Mouse (Mus musculus) liver, postnatal 0 days (tissue): ENCODE measurements around the gene Mpv17l2. TPM values are rescaled to one million over a fixed set of nuclear protein-coding genes. Genes with fewer than 3 reads are reported as not detected.

ENCODE experiments used
- ATAC-seq: fragments of 200-750 bp; cut with Nextera tagmentation; 2 replicates; pipeline ENCODE4 v1.8.0; 2017; ENCODE audit warnings: mild to moderate bottlenecking, moderate library complexity
- DNase-seq: peaks from one replicate; pipeline ENCODE4 v3.0.0-alpha.2; 2016
- H3K27ac ChIP-seq: fragments of 300-500 bp; sonication (generic); 2 replicates; pipeline ENCODE4 v1.5.1; 2014; ENCODE audit warnings: antibody characterized with exemption, moderate library complexity, mild to moderate bottlenecking, low read depth
- H3K27me3 ChIP-seq: fragments of 300-500 bp; sonication (generic); 2 replicates; pipeline ENCODE4 v1.6.1; 2014; ENCODE audit warnings: low read length, control low read depth, mixed read lengths; ENCODE audit not compliant: insufficient read depth
- H3K36me3 ChIP-seq: fragments of 300-500 bp; sonication (generic); replicated peaks from 2 replicates; pipeline ENCODE4 v1.6.1; 2014; ENCODE audit warnings: mild to moderate bottlenecking, control low read depth, low read length, moderate library complexity, mixed read lengths; ENCODE audit not compliant: insufficient read depth
- H3K4me1 ChIP-seq: fragments of 300-500 bp; sonication (generic); 2 replicates; pipeline ENCODE4 v1.6.1; 2014; ENCODE audit warnings: antibody characterized with exemption, mild to moderate bottlenecking, control low read depth; ENCODE audit not compliant: insufficient read depth
- H3K4me2 ChIP-seq: fragments of 300-500 bp; sonication (generic); 2 replicates; pipeline ENCODE4 v1.6.1; 2014; ENCODE audit warnings: low read depth, mild to moderate bottlenecking, low read length, moderate library complexity, mixed read lengths
- H3K4me3 ChIP-seq: fragments of 300-500 bp; sonication (generic); 2 replicates; pipeline ENCODE4 v1.5.1; 2014; ENCODE audit warnings: low read depth, low read length
- H3K9ac ChIP-seq: fragments of 300-500 bp; sonication (generic); replicated peaks from 2 replicates; pipeline ENCODE4 v1.6.1; 2014; ENCODE audit warnings: mild to moderate bottlenecking, moderate library complexity
- H3K9me3 ChIP-seq: fragments of 300-500 bp; sonication (generic); 2 replicates; pipeline ENCODE4 v1.6.1; 2016; ENCODE audit warnings: mild to moderate bottlenecking, control low read depth, low read length, mixed read lengths
- CTCF ChIP-seq: sonication (generic); IDR thresholded peaks from 2 replicates; pipeline ENCODE4 v1.5.1; 2016; ENCODE audit warnings: antibody characterized with exemption, low read depth
- EP300 ChIP-seq: IDR thresholded peaks from 2 replicates; pipeline ENCODE4 v1.6.1; 2016; ENCODE audit warnings: antibody characterized with exemption, low read depth, mild to moderate bottlenecking
- WGBS: fragments of 180-500 bp; shearing (Covaris S2); extraction: QIAGEN DNeasy Blood & Tissue Kit; methylation state at CpG from one replicate; pipeline ENCODE4 v1.1.7; 2014; ENCODE audit not compliant: insufficient replicate concordance; 5-methylcytosine and 5-hydroxymethylcytosine counted together
- polyA plus RNA-seq: library from polyadenylated mRNA; unstranded; fragments of >200 nt; fragmentation: Nextera tagmentation; extraction: Ambion mirVana; gene quantifications from 2 replicates; pipeline ENCODE4 v1.2.1, GENCODE M21; 2015

Gene Mpv17l2
- polyA plus RNA-seq, 1 experiment from 2014 or later = 36.3 TPM

DNA sequence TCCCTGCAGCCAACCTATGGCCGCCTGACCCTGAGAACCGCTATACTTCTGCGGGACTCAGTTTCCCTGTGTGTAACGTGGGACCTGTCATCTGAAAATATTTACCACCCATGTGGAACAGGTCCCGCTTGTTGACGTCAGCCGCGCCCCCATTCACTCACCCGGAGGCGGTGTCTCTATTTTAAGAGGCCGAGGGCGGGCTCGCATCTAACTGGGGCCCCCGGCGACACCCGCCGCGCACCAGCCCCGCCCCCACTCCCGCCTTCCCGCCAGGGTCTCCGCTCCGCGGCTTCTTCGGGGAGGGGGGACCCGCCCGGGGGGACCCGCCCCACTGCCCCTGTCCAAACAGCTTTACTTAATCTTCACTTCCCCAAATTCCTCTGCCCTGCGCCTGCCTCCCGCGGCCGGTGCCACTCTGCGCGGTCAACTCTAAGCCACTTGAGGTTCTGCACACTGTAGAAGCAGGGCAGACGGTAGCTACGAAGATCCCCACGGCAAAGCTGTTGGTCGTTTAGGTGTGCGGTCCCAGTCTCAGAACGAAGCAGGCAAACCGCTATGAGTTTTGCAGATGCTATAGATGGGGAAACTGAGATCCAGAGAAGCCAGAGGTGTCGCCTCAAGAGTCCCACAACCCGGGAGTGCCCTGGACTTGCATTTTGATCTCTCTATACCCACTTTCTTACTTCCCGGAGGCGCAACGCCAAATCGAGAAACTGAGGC lies 43.2 kb upstream of the Mpv17l2 start:
- peak; percentile 22; the same call in 1 of the 2 replicates for ATAC-seq
- Histone ChIP-seq H3K9ac (peak overlapping the region; percentile 72), H3K4me2 (peak overlapping the region; percentile 97), H3K4me1 (peaks cover 74% of the 10 kb centered on the region), H3K27me3 (peaks cover 7% of the 10 kb centered on the region), H3K9me3 (no peaks in the 10 kb centered on the region), H3K27ac (peak overlapping the region; percentile 84), H3K36me3 (0 out of 2 replicates have a peak, but pooled peaks cover 4% of the 10 kb centered on the region), H3K4me3 (peak overlapping the region; percentile 73)
- no peak for TF ChIP-seq EP300
- no peak for TF ChIP-seq CTCF
- under 1% methylated on average over 41 of the region's 47 CpGs for whole genome bisulfite sequencing
- DNase-seq = peak; percentile 78

DNA sequence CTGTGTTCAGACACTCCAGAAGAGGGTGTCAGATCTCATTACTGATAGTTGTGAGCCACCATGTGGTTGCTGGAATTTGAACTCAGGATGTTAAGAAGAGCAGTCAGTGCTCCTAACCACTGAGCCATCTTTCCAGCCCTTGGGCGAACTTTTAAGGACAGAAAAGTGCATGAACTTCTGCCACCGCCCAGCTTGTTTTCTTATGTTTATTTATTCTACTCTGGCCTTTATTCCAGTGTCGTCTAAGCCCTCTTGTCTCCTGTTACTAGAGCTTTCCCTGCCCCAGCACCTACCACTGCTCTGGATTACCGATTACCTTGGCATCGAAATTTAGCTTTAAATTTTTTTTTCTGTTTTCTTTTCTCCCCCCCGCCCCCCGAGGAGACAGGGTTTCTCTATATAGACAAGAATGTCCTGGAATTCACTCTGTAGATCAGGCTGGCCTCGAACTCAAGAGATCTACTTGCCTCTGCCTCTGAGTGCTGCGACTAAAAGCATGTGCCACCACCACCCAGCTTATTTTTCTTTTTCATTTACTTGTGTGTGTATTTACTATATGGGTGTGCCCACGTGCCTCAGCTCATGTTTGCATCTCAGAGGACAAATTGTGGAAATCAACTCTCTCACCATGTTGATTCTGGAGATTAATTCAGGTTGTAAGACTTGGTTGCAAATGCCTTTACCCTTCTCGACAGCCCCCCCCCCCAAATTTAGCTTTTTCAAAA lies 42.2 kb upstream of the Mpv17l2 start:
- no peak for ATAC-seq
- Histone ChIP-seq H3K9ac (no peak overlapping the region; the same call in 1 of the 2 replicates), H3K4me3 (0 out of 2 replicates have a peak overlapping the region, but pooled peaks have one; percentile 73), H3K4me1 (peaks cover 69% of the 10 kb centered on the region), H3K27ac (peak overlapping the region; percentile 84; the same call in 1 of the 2 replicates), H3K36me3 (0 out of 2 replicates have a peak, but pooled peaks cover 4% of the 10 kb centered on the region), H3K4me2 (peak overlapping the region; percentile 97), H3K9me3 (no peaks in the 10 kb centered on the region), H3K27me3 (peaks cover 12% of the 10 kb centered on the region)
- DNase-seq = no peak
- 69% methylated on average over 11 of the region's 11 CpGs for WGBS
- TF ChIP-seq EP300 = no peak
- TF ChIP-seq CTCF = no peak

DNA sequence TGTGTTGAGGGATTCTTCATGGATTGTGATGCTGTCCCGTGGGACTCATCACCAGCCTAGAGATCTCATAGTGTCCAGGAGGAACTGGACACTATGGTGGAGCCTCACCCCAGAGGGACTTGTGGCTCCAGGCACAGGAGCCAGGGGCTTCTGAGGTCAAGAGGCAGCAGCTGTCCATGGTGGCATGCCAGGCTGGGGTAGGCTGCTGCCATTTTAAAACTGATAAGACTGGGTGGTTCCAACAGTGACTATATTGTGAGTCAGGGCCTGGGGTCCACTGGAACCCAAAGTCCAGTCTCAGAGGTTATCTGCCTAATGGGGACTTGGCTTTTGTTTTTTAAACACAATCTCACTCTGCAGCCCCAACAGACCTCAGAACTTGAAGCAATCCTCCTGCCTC lies 41.1 kb upstream of the Mpv17l2 start:
- H3K4me3 ChIP-seq = no peak overlapping the region
- peaks cover 12% of the 10 kb centered on the region for H3K27me3 ChIP-seq
- 0 out of 2 replicates have a peak, but pooled peaks cover 4% of the 10 kb centered on the region for H3K36me3 ChIP-seq
- H3K27ac ChIP-seq = no peak overlapping the region
- H3K4me1 ChIP-seq = peaks cover 69% of the 10 kb centered on the region
- H3K9me3 ChIP-seq = no peaks in the 10 kb centered on the region
- WGBS = 55% methylated on average over 1 of the region's 1 CpGs
- H3K4me2 ChIP-seq = no peak overlapping the region
- TF ChIP-seq CTCF = no peak
- no peak for TF ChIP-seq EP300
- no peak for ATAC-seq
- H3K9ac ChIP-seq = no peak overlapping the region
- DNase-seq = no peak

DNA sequence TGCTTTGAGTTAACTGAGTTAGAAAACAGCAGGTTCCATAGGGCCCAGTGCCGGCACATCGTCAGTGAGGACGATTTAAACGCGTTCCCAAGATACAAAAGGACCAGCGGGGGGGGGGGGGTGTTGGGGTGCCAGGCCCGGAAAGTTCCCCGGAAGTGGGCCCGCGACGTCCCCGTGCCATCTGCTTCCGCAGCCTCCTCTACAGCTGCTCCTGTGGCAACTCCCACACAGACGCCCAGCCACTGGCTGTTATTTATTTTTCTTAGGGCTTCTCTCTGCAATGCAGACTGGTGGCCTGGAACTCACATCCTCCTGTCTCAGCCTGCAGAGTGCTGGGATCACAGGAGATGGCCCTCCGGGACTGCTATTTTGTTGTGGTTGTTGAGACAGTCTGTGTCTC lies 40.4 kb upstream of the Mpv17l2 start:
- peaks cover 12% of the 10 kb centered on the region for H3K27me3 ChIP-seq
- peaks cover 70% of the 10 kb centered on the region for H3K4me1 ChIP-seq
- H3K9me3 ChIP-seq = no peaks in the 10 kb centered on the region
- ATAC-seq (no peak), DNase-seq (no peak)
- H3K9ac ChIP-seq = no peak overlapping the region
- TF ChIP-seq CTCF (no peak), EP300 (no peak)
- H3K4me3 ChIP-seq = no peak overlapping the region
- WGBS = 25% methylated on average over 15 of the region's 15 CpGs
- H3K27ac ChIP-seq = 0 out of 2 replicates have a peak overlapping the region, but pooled peaks have one; percentile 41
- H3K4me2 ChIP-seq = peak overlapping the region; percentile 33
- H3K36me3 ChIP-seq = 0 out of 2 replicates have a peak, but pooled peaks cover 4% of the 10 kb centered on the region

DNA sequence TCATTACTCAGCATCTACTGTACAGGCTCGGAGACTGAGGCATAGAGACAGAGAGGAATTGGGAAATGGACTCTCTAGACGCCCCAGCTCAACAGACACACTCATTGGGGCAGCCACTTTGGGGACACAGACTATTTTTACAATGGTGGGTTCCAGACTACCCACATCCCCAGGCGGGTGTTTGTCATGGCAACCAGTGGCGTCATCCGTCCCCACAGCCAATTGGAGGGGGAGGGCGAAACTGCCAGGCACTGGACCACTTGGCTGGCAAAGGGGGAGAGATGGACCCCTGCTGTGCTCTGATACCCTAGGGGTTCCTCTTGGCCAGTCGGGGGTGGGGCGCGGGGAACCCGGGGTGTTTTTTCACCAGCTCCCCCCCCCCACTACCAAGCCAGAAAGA lies 39.9 kb upstream of the Mpv17l2 start:
- Histone ChIP-seq H3K36me3 (0 out of 2 replicates have a peak, but pooled peaks cover 4% of the 10 kb centered on the region), H3K4me2 (peak overlapping the region; percentile 33; the same call in 1 of the 2 replicates), H3K9me3 (no peaks in the 10 kb centered on the region), H3K9ac (no peak overlapping the region), H3K27ac (0 out of 2 replicates have a peak overlapping the region, but pooled peaks have one; percentile 41), H3K27me3 (peaks cover 12% of the 10 kb centered on the region), H3K4me1 (peaks cover 71% of the 10 kb centered on the region), H3K4me3 (no peak overlapping the region)
- 62% methylated on average over 9 of the region's 10 CpGs for WGBS
- TF ChIP-seq EP300 = no peak
- TF ChIP-seq CTCF = no peak
- DNase-seq = no peak
- no peak for ATAC-seq

DNA sequence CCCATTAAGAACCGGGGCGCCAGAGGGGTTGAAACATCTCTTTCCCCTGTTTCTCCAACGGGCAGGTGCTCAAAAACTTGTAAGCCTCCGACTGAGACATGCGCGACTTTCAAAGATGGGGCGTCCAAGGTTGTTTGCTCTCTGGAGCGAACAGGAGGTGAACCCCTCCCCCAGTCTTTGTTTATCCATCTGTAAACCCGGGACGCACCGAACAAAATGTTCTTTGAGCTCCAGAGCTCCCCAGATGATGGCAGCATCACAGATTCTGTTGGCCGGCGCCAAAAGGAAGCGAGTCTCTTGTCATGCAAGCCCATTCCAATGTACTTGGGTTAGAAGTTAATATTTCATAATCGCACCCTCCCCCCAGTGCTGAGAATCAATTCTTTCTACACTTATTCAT lies 37.5 kb upstream of the Mpv17l2 start:
- peaks cover 12% of the 10 kb centered on the region for H3K27me3 ChIP-seq
- 15% methylated on average over 15 of the region's 15 CpGs for WGBS
- H3K9me3 ChIP-seq = no peaks in the 10 kb centered on the region
- H3K4me3 ChIP-seq = peak overlapping the region; percentile 62
- ATAC-seq (peak; percentile 20), DNase-seq (peak; percentile 61)
- peak overlapping the region; percentile 93 for H3K4me2 ChIP-seq
- H3K4me1 ChIP-seq = peaks cover 56% of the 10 kb centered on the region
- peak overlapping the region; percentile 92 for H3K27ac ChIP-seq
- H3K9ac ChIP-seq = peak overlapping the region; percentile 56
- 0 out of 2 replicates have a peak, but pooled peaks cover 4% of the 10 kb centered on the region for H3K36me3 ChIP-seq
- TF ChIP-seq CTCF = no peak
- TF ChIP-seq EP300 = peak; percentile 70
